Mouse (Mus musculus): ENCODE data around the gene Lrrc3b. TPM values are rescaled to one million over a fixed set of nuclear protein-coding genes. Genes with fewer than 3 reads are reported as not detected.

The Lrrc3b gene
- polyA plus RNA-seq (2012; rRNA removed), result 2.9 and 3.5 TPM in 2 replicates

DNA sequence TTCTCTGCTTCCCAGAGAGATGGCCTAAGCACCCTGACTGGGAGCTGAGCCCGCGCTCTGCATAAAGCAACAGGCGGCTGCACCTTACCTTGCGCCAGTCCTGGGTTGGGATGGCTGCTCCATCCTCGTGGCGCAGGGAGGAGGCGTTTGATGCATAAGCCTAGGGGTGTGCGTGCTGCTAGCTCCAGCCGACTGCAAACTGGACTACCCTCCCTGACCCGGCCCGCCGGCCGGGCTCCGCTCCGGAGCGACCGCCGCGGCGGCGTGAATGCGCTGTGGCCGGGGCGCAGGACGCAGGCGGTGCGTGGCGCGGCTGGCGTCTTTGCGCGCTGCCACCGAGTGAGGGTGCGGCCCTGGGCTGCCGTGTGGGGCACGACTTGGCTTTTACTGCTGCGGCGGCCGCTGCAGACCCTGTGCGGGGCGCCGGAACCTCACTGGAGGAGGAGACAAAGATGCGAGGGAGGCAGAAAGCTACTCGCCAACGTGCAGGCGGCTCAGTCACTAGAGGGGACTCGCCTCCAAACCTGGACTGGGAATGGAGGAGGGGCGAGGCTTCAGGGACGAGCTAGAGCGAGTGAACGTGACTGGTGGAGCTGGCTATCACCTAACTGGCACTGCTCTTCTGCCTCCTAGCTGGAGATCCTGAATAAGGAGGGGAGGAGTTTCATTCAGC is at the start of gene Lrrc3b:
Lrrc3b (minus strand) TSS at position 503 of the 673 bp plus-strand sequence.
- Histone ChIP-seq H3K27ac (ENCODE audit: insufficient read depth, low read depth, low read length) (peak within 1 kb of the TSS; percentile 61), H3K4me3 (ENCODE audit: insufficient read depth, low read depth, low read length) (peak within 1 kb of the TSS; percentile 55), H3K36me3 (ENCODE audit: control insufficient read depth, insufficient read depth, low read length) (no peaks in the 10 kb centered on the region), H3K27me3 (replicated peaks; ENCODE audit: control insufficient read depth, insufficient read depth, low read length) (no peaks in the 10 kb centered on the region; the same call in 1 of the 2 replicates), H3K4me1 (ENCODE audit: control insufficient read depth, insufficient read depth, low read length) (no peaks in the 10 kb centered on the region)
- DNase-seq, result peak; percentile 59
- TF ChIP-seq POLR2A (IDR thresholded peaks at IDR 0.05; ENCODE audit: low read depth, low read length) (no peak), CTCF (conservative IDR thresholded peaks at IDR 0.05; ENCODE audit: insufficient read depth, insufficient read length, low read depth, low read length) (no peak)
- WGBS, result under 1% methylated on average over 51 of the region's 51 CpGs

DNA sequence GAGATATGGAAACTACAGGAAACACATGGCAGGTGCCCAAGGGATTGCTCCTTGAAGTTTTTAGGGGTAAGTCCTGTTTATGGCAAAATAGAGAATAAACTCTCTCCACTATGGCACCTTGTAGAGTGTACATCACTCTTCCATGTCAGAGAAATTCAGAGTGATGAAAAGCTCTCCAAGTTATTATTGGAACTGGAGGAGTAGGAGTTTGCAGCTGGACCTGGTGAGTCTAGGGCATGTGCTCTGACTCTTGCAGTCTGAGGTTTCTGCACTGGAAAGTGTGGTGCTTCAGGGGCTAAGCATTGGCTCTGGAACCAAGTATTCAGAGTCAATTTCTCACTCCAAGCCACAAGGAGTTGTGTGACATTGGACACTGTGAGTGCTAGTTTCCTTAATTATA is 38.9 kb upstream of the Lrrc3b start:
- no peak for DNase-seq
- no peaks in the 10 kb centered on the region for H3K4me1 ChIP-seq (ENCODE audit: control insufficient read depth, insufficient read depth, low read length)
- no peaks in the 10 kb centered on the region for H3K36me3 ChIP-seq (ENCODE audit: control insufficient read depth, insufficient read depth, low read length)
- H3K27me3 ChIP-seq (replicated peaks; ENCODE audit: control insufficient read depth, insufficient read depth, low read length), result no peaks in the 10 kb centered on the region
- H3K27ac ChIP-seq (ENCODE audit: insufficient read depth, low read depth, low read length), result no peak overlapping the region
- TF ChIP-seq CTCF (conservative IDR thresholded peaks at IDR 0.05; ENCODE audit: insufficient read depth, insufficient read length, low read depth, low read length), result no peak
- TF ChIP-seq POLR2A (IDR thresholded peaks at IDR 0.05; ENCODE audit: low read depth, low read length), result no peak
- H3K4me3 ChIP-seq (ENCODE audit: insufficient read depth, low read depth, low read length), result no peak overlapping the region

DNA sequence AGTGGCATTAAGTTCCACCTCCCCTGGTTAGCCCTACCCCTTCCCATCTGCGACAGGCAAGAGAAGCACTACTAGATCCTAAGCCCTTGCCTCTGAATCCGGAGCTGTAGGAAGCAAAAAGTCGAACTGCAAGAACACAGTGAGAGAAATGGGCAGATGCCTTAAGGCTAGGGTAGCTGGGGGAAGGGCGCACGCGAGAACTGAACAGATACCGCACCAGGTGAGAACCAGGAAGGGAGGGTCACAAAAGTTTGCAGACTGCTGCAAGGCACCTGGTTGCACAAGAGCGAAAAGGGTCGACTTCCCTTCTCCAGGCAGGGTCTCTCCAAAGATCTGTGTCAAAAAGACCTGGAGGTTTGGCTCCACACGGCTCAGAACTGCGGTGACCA is 697 bp downstream of the Lrrc3b start:
- Histone ChIP-seq H3K4me3 (ENCODE audit: insufficient read depth, low read depth, low read length) (peak overlapping the region; percentile 55), H3K27ac (ENCODE audit: insufficient read depth, low read depth, low read length) (peak overlapping the region; percentile 61)
- DNase-seq, result peak; percentile 5

DNA sequence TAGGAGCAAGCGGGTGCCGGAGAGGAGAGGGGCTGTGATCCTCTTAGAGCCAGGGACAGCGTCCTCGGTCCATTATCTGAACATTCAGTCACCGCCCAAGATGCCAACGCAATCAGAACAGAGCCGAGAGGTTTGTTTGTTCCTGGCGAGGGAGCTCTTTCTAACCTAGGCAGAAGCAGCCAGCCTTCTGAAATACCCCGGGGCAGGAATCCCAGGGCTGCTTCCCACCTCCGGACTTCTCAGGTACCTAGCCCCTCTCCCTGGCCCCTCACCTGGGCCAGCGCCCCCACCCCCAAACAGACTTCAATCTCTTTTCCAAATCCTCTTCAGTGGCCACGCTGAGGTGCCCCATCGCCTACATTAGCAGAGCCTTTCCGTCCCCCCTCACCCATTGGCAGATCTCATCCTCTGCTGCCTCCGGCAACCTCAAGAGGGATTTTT is 1.3 kb downstream of the Lrrc3b start:
- peak; percentile 24 for DNase-seq
- H3K4me1 ChIP-seq (ENCODE audit: control insufficient read depth, insufficient read depth, low read length), result no peaks in the 10 kb centered on the region
- TF ChIP-seq POLR2A (IDR thresholded peaks at IDR 0.05; ENCODE audit: low read depth, low read length) (no peak), CTCF (conservative IDR thresholded peaks at IDR 0.05; ENCODE audit: insufficient read depth, insufficient read length, low read depth, low read length) (no peak)
- no peaks in the 10 kb centered on the region for H3K36me3 ChIP-seq (ENCODE audit: control insufficient read depth, insufficient read depth, low read length)
- peak overlapping the region; percentile 1; the same call in 1 of the 2 replicates for H3K27ac ChIP-seq (ENCODE audit: insufficient read depth, low read depth, low read length)
- H3K27me3 ChIP-seq (replicated peaks; ENCODE audit: control insufficient read depth, insufficient read depth, low read length), result no peaks in the 10 kb centered on the region; the same call in 1 of the 2 replicates
- 5% methylated on average over 15 of the region's 15 CpGs for WGBS
- H3K4me3 ChIP-seq (ENCODE audit: insufficient read depth, low read depth, low read length), result peak overlapping the region; percentile 55

More for the DNA sequence above, 697 bp downstream of the Lrrc3b start:
- WGBS, result 1% methylated on average over 11 of the region's 11 CpGs
- no peaks in the 10 kb centered on the region for H3K36me3 ChIP-seq (ENCODE audit: control insufficient read depth, insufficient read depth, low read length)
- H3K4me1 ChIP-seq (ENCODE audit: control insufficient read depth, insufficient read depth, low read length), result no peaks in the 10 kb centered on the region
- no peaks in the 10 kb centered on the region; the same call in 1 of the 2 replicates for H3K27me3 ChIP-seq (replicated peaks; ENCODE audit: control insufficient read depth, insufficient read depth, low read length)
- TF ChIP-seq POLR2A (IDR thresholded peaks at IDR 0.05; ENCODE audit: low read depth, low read length) (no peak), CTCF (conservative IDR thresholded peaks at IDR 0.05; ENCODE audit: insufficient read depth, insufficient read length, low read depth, low read length) (no peak)

DNA sequence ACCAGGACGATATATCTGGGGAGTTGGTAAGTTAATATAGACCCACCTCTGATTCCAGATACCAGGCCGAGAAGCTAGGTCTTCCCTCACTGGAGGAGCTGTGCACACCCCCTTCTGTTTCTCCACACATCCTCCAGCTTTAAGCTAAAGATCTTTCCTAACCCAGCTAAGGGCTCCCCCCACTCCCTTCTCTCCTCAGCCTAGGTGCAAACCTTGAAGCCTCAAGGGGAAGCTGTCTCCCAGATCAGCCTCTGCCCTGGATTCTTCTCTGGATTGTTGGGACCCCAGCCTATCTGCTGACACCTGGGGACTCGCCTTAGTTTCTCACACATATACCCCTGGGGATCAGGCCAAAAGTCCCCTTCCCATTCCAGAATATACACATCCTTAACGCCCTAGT is 1.7 kb downstream of the Lrrc3b start:
- H3K27ac ChIP-seq (ENCODE audit: insufficient read depth, low read depth, low read length), result no peak overlapping the region
- no peaks in the 10 kb centered on the region; the same call in 1 of the 2 replicates for H3K27me3 ChIP-seq (replicated peaks; ENCODE audit: control insufficient read depth, insufficient read depth, low read length)
- no peaks in the 10 kb centered on the region for H3K36me3 ChIP-seq (ENCODE audit: control insufficient read depth, insufficient read depth, low read length)
- H3K4me1 ChIP-seq (ENCODE audit: control insufficient read depth, insufficient read depth, low read length), result no peaks in the 10 kb centered on the region
- WGBS, result 56% methylated on average over 4 of the region's 4 CpGs
- H3K4me3 ChIP-seq (ENCODE audit: insufficient read depth, low read depth, low read length), result peak overlapping the region; percentile 55
- no peak for DNase-seq
- no peak for TF ChIP-seq CTCF (conservative IDR thresholded peaks at IDR 0.05; ENCODE audit: insufficient read depth, insufficient read length, low read depth, low read length)
- no peak for TF ChIP-seq POLR2A (IDR thresholded peaks at IDR 0.05; ENCODE audit: low read depth, low read length)

DNA sequence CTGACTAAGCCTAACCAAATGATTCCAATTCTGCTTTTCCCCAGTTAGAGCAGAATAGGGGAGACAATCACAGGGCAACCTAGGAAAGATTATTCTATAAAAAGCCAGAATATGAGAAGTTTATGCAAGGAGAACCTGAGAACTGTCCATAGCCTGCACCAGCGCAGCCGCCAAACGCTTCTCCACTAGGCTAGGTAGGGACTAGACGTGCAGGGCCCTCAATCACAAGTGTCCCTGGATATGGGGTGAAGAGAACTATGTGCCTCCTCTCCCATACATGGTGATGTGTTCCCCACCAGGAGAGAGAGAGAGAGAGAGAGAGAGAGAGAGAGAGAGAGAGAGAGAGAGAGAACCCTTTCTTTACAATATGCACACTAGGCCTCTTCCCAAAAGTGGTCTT is 2.2 kb downstream of the Lrrc3b start:
- no peaks in the 10 kb centered on the region; the same call in 1 of the 2 replicates for H3K27me3 ChIP-seq (replicated peaks; ENCODE audit: control insufficient read depth, insufficient read depth, low read length)
- no peak overlapping the region for H3K27ac ChIP-seq (ENCODE audit: insufficient read depth, low read depth, low read length)
- no peaks in the 10 kb centered on the region for H3K4me1 ChIP-seq (ENCODE audit: control insufficient read depth, insufficient read depth, low read length)
- no peaks in the 10 kb centered on the region for H3K36me3 ChIP-seq (ENCODE audit: control insufficient read depth, insufficient read depth, low read length)
- H3K4me3 ChIP-seq (ENCODE audit: insufficient read depth, low read depth, low read length), result 0 out of 2 replicates have a peak overlapping the region, but pooled peaks have one; percentile 55
- TF ChIP-seq POLR2A (IDR thresholded peaks at IDR 0.05; ENCODE audit: low read depth, low read length) (no peak), CTCF (conservative IDR thresholded peaks at IDR 0.05; ENCODE audit: insufficient read depth, insufficient read length, low read depth, low read length) (no peak)
- no peak for DNase-seq
- whole genome bisulfite sequencing, result 87% methylated on average over 4 of the region's 4 CpGs

DNA sequence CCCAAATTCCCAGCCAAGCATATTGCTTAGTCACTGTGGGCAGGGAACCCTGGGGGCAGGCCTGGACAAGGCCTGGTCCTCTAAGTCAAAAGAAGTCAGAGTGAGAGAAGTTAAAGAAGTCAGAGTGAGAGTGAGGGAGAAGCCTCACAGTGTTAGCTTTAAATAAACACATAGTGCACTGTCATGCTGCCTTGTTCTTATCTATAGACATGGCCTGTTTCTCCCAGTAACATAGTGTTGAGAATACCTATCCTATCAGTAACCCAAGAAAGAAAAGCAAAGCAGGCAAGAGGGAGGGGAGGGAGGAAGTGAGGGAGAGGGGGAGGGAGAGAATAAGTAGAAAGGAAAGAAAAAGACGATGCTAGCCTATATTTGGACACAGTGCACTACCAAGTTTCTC is 6.4 kb downstream of the Lrrc3b start:
- Histone ChIP-seq H3K27ac (ENCODE audit: insufficient read depth, low read depth, low read length) (no peak overlapping the region), H3K4me1 (ENCODE audit: control insufficient read depth, insufficient read depth, low read length) (no peaks in the 10 kb centered on the region), H3K4me3 (ENCODE audit: insufficient read depth, low read depth, low read length) (no peak overlapping the region), H3K27me3 (replicated peaks; ENCODE audit: control insufficient read depth, insufficient read depth, low read length) (no peaks in the 10 kb centered on the region; the same call in 1 of the 2 replicates), H3K36me3 (ENCODE audit: control insufficient read depth, insufficient read depth, low read length) (no peaks in the 10 kb centered on the region)
- DNase-seq, result no peak
- no peak for TF ChIP-seq CTCF (conservative IDR thresholded peaks at IDR 0.05; ENCODE audit: insufficient read depth, insufficient read length, low read depth, low read length)
- no peak for TF ChIP-seq POLR2A (IDR thresholded peaks at IDR 0.05; ENCODE audit: low read depth, low read length)
- WGBS, result 48% methylated on average over 1 of the region's 1 CpGs

All from kidney, adult 2 months (tissue).